Mouse (Mus musculus): ENCODE data around the gene Got1.
A peak's percentile ranks its signal among the peaks of the same experiment; 100 is the strongest.

Gene Got1

GRCm38 (mm10) chr19:43479431-43479830 is 45.0 kb downstream of the Got1 start:
- DNase-seq (ENCODE audit: low spot score): no peak

GRCm38 (mm10) chr19:43478891-43479290 is 45.5 kb downstream of the Got1 start:
- DNase-seq (ENCODE audit: low spot score): peak; percentile 80

DNA sequence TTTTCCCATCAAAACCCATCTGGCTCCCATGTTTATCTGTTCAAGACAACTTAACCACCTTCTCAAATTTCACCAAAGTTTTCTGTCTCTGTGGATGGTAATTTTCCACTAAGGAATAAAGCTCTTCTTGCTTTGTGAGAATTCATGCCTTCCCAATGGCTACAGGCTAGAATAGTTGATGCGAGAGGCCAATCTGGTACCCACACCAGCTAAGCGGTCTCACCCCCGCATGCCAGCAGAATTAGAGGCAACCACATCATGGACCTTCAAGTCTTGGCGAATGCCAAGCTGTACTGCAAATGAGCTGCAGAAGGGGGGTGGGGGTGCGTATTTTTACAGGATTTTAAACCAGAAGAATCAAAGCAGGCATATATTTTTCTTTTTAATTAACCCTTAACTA is 47.0 kb downstream of the Got1 start:
- DNase-seq (ENCODE audit: low spot score): no peak

GRCm38 (mm10) chr19:43476063-43476462 is 48.3 kb downstream of the Got1 start:
- DNase-seq (ENCODE audit: low spot score): no peak

DNA sequence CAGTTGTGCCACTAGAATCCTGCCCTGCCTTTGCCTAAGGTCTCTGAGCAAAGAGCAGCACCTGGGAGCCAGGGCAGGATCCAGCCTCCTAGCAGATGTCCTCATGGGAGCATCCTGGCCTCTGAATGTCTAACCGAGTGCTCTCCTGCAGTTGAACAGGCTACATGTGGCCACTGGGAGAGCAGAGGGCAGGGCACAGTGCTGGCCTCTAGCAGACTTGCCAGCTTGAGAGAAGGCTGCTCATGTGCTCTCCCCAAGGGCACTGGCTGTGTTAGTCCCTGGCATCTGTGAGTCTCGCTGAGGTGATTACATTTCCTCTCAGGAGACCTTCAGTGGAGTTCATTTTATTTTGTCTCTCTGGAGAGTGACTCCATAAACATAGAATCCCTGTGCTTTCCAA is 48.8 kb downstream of the Got1 start:
- no peak for DNase-seq (ENCODE audit: low spot score)

DNA sequence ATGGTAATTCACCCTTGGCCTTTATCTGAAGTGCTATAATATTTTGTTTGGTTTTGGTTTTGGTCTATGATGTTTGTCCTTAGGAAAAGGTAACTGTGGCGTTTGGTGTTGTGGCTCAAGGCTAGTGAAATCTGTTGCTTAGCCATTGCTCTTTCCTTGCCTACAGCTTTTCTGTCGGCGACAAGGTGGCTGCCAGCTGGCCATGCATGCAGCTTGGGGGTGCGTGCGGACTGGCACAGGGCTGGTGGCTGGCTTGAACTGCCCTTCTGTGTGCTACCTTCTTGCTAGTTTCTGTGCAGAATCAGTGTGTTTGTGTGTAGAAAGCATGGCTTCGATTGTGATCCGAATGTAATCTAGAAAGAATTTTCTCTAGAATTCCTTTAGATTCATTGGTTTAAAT is 51.6 kb downstream of the Got1 start:
- no peak for DNase-seq (ENCODE audit: low spot score)

DNA sequence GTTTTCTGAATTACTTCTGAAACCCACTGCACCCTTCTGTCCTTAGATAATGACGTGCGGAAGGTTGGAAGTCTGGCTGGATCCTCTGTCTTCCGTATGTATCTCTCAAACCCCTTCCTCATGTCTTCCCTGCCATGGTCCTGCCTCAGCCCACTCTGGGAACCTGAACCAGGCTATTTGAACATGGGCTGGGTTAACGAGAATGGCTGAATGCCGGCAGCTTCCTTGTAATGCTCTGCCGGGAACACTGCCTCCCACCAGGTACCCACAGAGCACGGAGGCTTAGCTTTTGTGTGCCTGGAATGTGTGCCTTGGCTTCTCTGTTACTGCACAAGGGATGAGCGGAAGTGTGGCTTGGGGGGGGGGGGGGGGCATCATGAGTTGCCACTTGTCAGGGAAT is 52.1 kb downstream of the Got1 start:
- DNase-seq (ENCODE audit: low spot score): no peak

DNA sequence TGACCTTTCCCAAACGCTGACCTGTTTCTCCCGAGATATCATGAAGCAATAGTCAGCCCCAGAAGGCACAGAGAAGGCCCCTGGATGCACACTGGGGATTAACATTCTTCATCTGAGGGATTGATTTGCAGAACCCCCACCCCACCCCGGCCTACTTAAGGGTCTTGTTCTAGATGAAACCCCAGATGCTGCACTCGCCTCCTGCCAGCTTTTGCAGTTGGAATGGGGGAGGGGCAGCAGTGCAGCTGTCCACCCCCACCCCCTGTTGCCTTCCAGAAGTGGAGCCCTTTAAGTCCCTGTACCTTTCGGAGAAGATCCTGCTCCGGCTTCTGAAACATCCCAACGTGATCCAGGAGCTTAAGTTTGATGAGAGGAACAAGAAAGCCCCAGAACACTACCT is 55.1 kb downstream of the Got1 start:
- no peak for DNase-seq (ENCODE audit: low spot score)

GRCm38 (mm10) chr19:43467927-43468685 is 56.3 kb downstream of the Got1 start:
- DNase-seq (ENCODE audit: low spot score): no peak

GRCm38 (mm10) chr19:43465601-43466255 is 58.7 kb downstream of the Got1 start:
- no peak for DNase-seq (ENCODE audit: low spot score)

DNA sequence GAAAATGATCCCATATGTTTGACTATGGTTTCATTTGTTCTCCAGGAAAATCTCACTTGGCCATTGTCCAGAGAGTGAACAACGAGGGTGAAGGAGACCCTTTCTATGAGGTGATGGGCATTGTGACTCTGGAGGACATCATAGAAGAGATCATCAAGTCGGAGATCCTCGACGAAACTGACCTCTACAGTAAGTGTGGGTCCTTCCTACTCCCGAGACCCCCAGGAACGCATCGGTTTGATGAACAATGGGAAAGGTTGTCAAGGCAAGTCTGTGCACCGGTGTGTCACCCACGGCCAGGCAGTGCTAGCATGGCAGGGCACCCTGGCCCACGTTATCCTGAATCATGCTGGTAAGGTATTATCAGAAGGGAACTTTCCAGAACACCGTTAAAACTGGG is 59.3 kb downstream of the Got1 start:
- DNase-seq (ENCODE audit: low spot score): no peak

- DNase-seq (ENCODE audit: low spot score): no peak
These were observed 60.1 kb downstream of the Got1 start for GRCm38 (mm10) chr19:43464294-43464687.

DNA sequence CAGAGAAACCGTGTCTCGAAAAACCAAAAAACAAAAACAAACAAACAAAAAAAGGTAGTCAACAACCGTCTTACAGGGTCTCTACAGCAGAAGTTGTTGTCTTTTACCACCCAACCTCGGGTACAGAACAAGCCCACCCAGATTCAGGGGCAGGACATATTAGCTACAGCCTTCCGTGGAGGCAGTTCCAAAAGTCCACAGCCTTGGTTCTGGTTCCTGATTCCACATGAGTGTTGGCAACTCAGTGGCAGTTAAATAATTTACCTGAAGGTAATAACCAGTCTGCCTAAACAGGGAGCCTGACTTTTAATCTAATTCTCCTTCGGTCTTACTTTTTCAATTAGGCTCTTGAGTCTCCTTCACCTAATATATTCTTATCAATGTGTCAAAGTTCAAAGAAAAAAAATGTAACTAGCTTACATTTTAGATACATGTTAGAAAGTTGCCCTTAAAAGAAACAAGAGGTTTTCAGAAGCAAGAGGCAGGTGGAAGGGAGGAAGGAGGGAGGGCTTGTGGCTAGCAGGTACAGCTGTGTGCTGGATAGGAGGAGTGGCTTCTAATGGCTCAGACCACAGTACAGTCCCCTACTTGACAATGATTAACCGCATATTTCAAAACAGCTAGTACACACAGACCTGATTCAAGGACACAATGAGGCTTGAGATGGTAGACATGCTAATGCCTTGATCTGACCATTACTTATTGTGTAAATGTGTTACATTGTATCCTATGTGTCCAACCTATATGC is 60.7 kb downstream of the Got1 start:
- DNase-seq (ENCODE audit: low spot score): no peak

DNA sequence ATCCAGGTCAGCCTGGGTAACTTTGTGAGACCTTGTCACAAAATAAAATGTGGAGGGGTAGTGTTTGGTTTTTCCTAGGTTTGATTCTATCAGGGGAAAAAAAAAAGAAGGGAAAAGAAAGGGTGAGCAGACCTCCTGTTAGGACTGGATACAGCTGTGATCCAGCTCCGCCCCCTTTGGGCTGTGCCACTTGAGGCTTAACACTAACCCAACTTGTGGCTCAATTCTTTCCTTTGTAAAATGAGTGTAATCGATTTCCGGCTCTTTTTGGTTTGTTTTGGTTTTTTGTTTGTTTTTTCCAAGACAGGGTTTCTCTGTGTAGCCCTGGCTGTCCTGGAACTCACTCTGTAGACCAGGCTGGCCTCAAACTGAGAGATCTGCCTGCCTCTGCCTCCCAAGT is 62.3 kb downstream of the Got1 start:
- DNase-seq (ENCODE audit: low spot score): no peak

DNA sequence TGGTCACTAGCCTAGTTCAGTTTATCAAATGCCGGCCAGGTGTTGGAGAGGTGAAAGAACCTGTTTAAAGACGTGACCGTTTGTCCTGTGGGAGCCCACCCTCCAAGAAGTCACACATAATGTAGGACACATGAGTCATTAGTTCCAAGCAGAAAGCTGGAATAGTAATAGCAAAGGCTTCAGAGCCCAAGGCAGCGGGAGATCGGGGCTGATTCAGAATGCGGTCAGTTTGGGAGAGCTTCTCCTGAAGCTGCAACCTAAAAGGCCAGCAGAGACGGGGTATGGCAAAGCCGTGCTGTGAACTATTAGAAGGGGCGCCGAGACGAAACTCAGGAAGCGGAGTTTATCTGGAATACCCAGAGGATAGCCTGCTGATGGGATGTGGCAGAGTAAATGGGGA is 63.9 kb downstream of the Got1 start:
- no peak for DNase-seq (ENCODE audit: low spot score)

DNA sequence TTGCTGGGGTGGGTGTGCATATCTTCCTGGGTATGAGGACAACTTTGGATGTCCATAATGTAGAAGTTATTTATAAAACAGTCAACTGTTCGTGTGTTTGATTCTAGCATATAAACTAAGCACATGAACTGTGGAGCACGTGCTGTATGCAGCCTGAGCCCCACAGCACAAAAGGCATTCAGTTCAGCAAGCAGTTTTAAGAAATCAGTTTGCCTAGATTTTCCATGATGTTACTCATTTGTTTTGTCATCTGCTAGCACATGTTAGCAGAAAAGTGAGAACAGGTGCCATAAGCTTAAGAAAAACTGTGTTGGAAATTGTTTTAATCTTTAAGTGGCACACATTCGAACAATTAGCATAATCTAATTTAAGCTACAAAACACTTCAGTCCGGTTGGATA is 64.5 kb downstream of the Got1 start:
- DNase-seq (ENCODE audit: low spot score): no peak

DNA sequence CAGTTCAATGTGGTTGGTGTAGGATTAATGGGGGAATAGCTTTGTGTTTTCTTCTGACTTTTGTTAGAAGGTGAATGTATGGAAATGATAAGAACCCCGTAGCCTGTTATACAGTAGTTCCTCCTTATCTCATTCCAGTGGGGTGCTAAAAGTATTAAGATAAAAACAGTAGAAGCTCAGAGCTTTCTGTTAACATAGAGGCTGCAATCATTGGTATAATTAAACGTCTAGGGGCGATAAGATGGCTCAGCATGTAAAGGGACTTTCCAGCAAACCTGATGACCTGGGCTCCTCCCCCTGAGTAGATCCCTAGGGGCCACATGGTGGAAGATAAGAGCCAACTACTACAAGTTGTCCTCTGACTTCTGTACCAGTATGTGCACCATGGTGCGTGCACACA is 71.4 kb downstream of the Got1 start:
- no peak for DNase-seq (ENCODE audit: low spot score)

- peak; percentile 64 for DNase-seq (ENCODE audit: low spot score)
These were observed 72.2 kb downstream of the Got1 start for GRCm38 (mm10) chr19:43452176-43452575.

DNA sequence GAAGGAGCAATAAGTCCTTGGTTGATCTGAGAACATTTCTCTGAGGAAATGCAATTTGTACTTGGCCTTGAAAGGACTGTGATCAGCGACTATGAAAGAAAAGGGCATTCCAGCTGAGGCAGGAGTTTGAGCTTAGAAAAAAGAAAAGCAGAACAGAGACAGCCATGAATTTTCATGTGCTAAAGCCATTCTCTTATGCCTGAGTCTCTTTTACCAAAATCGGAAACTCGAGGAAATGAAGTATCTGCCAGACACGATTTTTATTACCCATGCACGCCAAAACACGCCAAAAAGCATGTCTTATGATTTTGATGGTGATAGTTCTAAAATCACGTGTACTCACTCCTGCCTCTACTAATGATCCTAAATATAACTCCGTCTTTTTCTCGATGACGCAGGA is 72.8 kb downstream of the Got1 start:
- DNase-seq (ENCODE audit: low spot score): no peak
